Mouse (Mus musculus) erythroblast, embryonic 14.5 days (primary cell): ENCODE results near the gene Tle6.

Experiments
- GATA1 ChIP-seq: IDR thresholded peaks from 2 replicates; pipeline ENCODE4 v1.6.1; 2012; ENCODE audit warnings: low read length, inconsistent platforms, mixed read lengths
- TAL1 ChIP-seq: IDR thresholded peaks from 3 replicates; pipeline ENCODE4 v1.6.1; 2012; ENCODE audit warnings: low read length, inconsistent platforms, mixed read lengths

- TF ChIP-seq GATA1 (no peak), TAL1 (no peak)
These were observed 43.8 kb upstream of the Tle6 start for GRCm38 (mm10) chr10:81644716-81645115.
